Mouse (Mus musculus): ENCODE results near the gene Trpc5os. TPM values are rescaled to one million over a fixed set of nuclear protein-coding genes. Genes with fewer than 3 reads are reported as not detected.

The Trpc5os gene
- total RNA-seq (2014; rRNA removed) (not detected in 2 replicates), polyA plus RNA-seq (2012; rRNA removed) (not detected in 2 replicates)

DNA sequence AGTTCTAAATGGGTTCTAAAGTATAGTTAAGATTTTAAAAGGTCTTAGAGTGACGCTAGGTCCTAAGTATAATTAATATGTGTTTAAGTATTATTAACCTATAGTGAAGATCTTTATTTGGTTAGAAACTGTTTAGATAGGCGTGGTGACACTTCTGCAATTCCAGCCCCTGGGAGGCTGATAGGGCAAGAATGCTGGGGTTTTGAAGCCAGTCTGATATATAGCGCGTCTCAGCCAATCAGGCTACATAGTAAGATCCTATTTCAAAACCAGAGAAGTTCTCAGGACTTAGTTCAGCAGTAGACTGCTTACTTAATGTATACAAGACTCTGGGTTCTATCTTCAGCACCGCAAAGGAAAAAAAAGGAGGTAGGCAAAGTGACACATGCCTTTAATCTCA lies at the start of gene Trpc5os:
Gene Trpc5os, plus strand, starts transcription at position 301 of the 400 bp plus-strand sequence.
- Histone ChIP-seq H3K27ac (replicated peaks; ENCODE audit: insufficient read depth, low read depth, low read length) (no peak within 1 kb of the TSS), H3K79me2 (ENCODE audit: control insufficient read depth, insufficient read depth, low read length) (no peaks in the 10 kb centered on the region), H3K4me1 (ENCODE audit: control insufficient read depth, insufficient read depth, low read length) (no peaks in the 10 kb centered on the region), H3K9ac (ENCODE audit: low read depth, low read length) (no peak within 1 kb of the TSS), H3K27me3 (ENCODE audit: control insufficient read depth, insufficient read depth, low read length) (no peaks in the 10 kb centered on the region), H3K36me3 (ENCODE audit: control insufficient read depth, insufficient read depth, low read length) (no peaks in the 10 kb centered on the region), H3K4me3 (ENCODE audit: insufficient read depth, low read depth, low read length) (no peak within 1 kb of the TSS)
- WGBS, result 94% methylated on average over 5 of the region's 5 CpGs
- TF ChIP-seq POLR2A (IDR thresholded peaks at IDR 0.05; ENCODE audit: extremely low read depth, insufficient read depth, low read length), result no peak
- no peak for TF ChIP-seq CTCF (IDR thresholded peaks at IDR 0.05; ENCODE audit: low read depth, low read length)
- no peak for DNase-seq (ENCODE audit: extremely low read depth, low read depth, low spot score)

DNA sequence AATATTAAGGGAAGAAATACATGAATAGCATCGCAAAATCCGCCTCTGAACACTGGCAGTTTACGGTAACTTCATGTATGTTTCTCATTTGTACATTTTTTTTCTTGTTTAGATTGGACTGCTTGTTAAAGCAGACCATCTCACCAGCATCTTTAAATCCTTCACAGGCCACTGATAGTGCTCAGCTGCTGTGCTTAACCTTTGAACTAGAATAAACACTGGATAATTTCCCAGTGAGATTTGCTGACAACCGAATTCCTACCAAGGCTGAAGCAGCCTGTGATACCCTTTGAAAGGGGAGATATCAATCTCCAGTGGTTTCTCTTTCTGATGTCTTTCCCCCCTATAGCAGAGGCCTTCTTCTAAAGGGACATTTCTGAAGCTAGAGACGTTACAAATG lies 48.3 kb upstream of the Trpc5os start:
- 45% methylated on average over 5 of the region's 5 CpGs for WGBS
- Histone ChIP-seq H3K36me3 (ENCODE audit: control insufficient read depth, insufficient read depth, low read length) (no peaks in the 10 kb centered on the region), H3K79me2 (ENCODE audit: control insufficient read depth, insufficient read depth, low read length) (no peaks in the 10 kb centered on the region), H3K4me1 (ENCODE audit: control insufficient read depth, insufficient read depth, low read length) (no peaks in the 10 kb centered on the region), H3K27me3 (ENCODE audit: control insufficient read depth, insufficient read depth, low read length) (no peaks in the 10 kb centered on the region), H3K4me3 (ENCODE audit: insufficient read depth, low read depth, low read length) (no peak overlapping the region), H3K27ac (replicated peaks; ENCODE audit: insufficient read depth, low read depth, low read length) (no peak overlapping the region), H3K9ac (ENCODE audit: low read depth, low read length) (no peak overlapping the region)
- peak; percentile 15 for DNase-seq (ENCODE audit: extremely low read depth, low read depth, low spot score)
- no peak for TF ChIP-seq CTCF (IDR thresholded peaks at IDR 0.05; ENCODE audit: low read depth, low read length)

DNA sequence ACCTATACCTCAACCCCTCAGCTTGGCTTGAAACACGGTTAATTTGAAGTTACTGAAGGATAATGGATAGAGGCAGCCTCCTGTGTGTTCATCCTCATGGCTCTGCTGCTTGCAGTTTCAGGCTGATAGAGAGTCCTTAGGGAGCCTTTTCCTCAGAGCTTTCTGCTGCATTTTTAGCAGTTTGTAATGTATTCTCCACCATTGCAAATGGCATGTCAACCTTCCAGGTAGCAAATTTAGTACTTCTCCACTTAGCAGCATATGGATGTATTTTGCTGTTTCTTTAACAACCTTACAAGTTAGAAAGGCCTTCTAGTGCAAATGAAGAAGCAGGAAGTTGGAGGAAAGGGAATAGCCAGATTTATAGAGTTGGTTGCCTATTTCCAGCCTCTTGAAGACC lies 36.1 kb upstream of the Trpc5os start:
- 81% methylated on average over 1 of the region's 1 CpGs for WGBS
- no peak for TF ChIP-seq POLR2A (IDR thresholded peaks at IDR 0.05; ENCODE audit: extremely low read depth, insufficient read depth, low read length)
- Histone ChIP-seq H3K79me2 (ENCODE audit: control insufficient read depth, insufficient read depth, low read length) (no peaks in the 10 kb centered on the region), H3K9ac (ENCODE audit: low read depth, low read length) (no peak overlapping the region), H3K4me3 (ENCODE audit: insufficient read depth, low read depth, low read length) (no peak overlapping the region), H3K27ac (replicated peaks; ENCODE audit: insufficient read depth, low read depth, low read length) (no peak overlapping the region), H3K4me1 (ENCODE audit: control insufficient read depth, insufficient read depth, low read length) (no peaks in the 10 kb centered on the region), H3K36me3 (ENCODE audit: control insufficient read depth, insufficient read depth, low read length) (no peaks in the 10 kb centered on the region), H3K27me3 (ENCODE audit: control insufficient read depth, insufficient read depth, low read length) (no peaks in the 10 kb centered on the region)
- DNase-seq (ENCODE audit: extremely low read depth, low read depth, low spot score), result no peak

DNA sequence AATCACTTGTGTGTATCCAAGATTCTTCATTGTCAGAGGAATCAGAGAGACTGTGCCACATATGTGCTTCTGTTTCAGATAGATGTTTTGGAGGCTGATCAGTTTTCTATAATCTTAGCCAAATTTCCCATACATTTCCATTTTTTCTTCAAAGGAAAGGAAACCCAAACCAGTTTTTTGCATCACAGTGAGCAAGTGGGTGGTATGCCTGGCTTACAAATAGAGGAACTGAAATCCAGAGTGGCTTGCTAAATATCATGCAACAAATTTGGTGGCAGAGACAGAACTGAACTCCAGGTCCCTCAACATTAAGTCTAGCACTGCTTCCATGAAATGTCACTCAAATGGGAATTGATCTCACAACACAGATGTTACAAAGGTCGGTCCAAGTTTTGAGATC lies 35.3 kb upstream of the Trpc5os start:
- WGBS, result 91% methylated on average over 1 of the region's 1 CpGs
- TF ChIP-seq CTCF (IDR thresholded peaks at IDR 0.05; ENCODE audit: low read depth, low read length) (no peak), POLR2A (IDR thresholded peaks at IDR 0.05; ENCODE audit: extremely low read depth, insufficient read depth, low read length) (no peak)

DNA sequence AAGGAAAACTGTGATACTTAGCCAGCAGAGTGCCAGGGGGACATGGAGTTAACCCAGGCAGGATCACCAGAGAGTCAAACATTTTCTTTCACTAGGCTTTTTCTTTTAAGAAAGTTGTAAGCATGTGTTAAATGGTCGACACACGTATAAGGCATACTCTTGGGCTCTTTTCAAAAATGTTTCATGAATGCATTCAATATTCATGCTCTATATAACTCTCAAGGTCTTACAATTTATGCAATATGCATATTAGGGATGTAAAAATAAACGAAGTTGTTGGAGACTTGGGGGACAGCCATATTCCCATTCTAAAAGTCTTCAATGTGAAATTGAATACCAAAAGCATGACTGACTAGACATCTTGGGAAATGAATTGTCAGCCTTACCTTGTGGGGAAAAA lies 32.5 kb upstream of the Trpc5os start:
- DNase-seq (ENCODE audit: extremely low read depth, low read depth, low spot score), result no peak
- no peaks in the 10 kb centered on the region for H3K79me2 ChIP-seq (ENCODE audit: control insufficient read depth, insufficient read depth, low read length)
- WGBS, result 77% methylated on average over 3 of the region's 3 CpGs
- H3K4me3 ChIP-seq (ENCODE audit: insufficient read depth, low read depth, low read length), result no peak overlapping the region
- TF ChIP-seq CTCF (IDR thresholded peaks at IDR 0.05; ENCODE audit: low read depth, low read length), result no peak
- no peak for TF ChIP-seq POLR2A (IDR thresholded peaks at IDR 0.05; ENCODE audit: extremely low read depth, insufficient read depth, low read length)
- no peak overlapping the region for H3K9ac ChIP-seq (ENCODE audit: low read depth, low read length)
- no peaks in the 10 kb centered on the region for H3K27me3 ChIP-seq (ENCODE audit: control insufficient read depth, insufficient read depth, low read length)
- H3K27ac ChIP-seq (replicated peaks; ENCODE audit: insufficient read depth, low read depth, low read length), result no peak overlapping the region
- H3K36me3 ChIP-seq (ENCODE audit: control insufficient read depth, insufficient read depth, low read length), result no peaks in the 10 kb centered on the region
- no peaks in the 10 kb centered on the region for H3K4me1 ChIP-seq (ENCODE audit: control insufficient read depth, insufficient read depth, low read length)

More for the DNA sequence above, 35.3 kb upstream of the Trpc5os start:
- Histone ChIP-seq H3K27me3 (ENCODE audit: control insufficient read depth, insufficient read depth, low read length) (no peaks in the 10 kb centered on the region), H3K27ac (replicated peaks; ENCODE audit: insufficient read depth, low read depth, low read length) (no peak overlapping the region), H3K4me1 (ENCODE audit: control insufficient read depth, insufficient read depth, low read length) (no peaks in the 10 kb centered on the region), H3K4me3 (ENCODE audit: insufficient read depth, low read depth, low read length) (no peak overlapping the region), H3K36me3 (ENCODE audit: control insufficient read depth, insufficient read depth, low read length) (no peaks in the 10 kb centered on the region), H3K79me2 (ENCODE audit: control insufficient read depth, insufficient read depth, low read length) (no peaks in the 10 kb centered on the region), H3K9ac (ENCODE audit: low read depth, low read length) (no peak overlapping the region)
- no peak for DNase-seq (ENCODE audit: extremely low read depth, low read depth, low spot score)

DNA sequence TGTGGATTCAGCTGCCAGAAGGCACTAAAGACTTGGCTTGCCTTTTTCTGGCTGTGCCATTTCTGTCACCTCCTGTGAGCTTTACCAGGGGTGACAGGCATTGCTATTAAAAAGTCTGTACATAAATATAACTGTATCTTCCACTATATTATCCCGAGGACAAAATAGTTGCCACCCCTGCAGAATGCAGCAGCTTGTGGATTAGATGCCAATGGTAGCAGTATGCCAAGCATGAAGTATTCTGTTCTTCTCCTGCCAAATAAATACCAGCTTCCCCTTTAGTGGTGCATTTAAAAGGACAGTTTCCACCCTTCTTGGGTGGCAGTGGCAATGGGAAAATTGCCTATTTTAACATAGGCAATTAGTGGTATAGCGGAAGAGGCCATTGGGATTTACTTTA lies 8.0 kb downstream of the Trpc5os start:
- H3K27ac ChIP-seq (replicated peaks; ENCODE audit: insufficient read depth, low read depth, low read length), result no peak overlapping the region
- no peak overlapping the region for H3K9ac ChIP-seq (ENCODE audit: low read depth, low read length)
- H3K4me1 ChIP-seq (ENCODE audit: control insufficient read depth, insufficient read depth, low read length), result no peaks in the 10 kb centered on the region
- WGBS, result 96% methylated on average over 2 of the region's 2 CpGs
- TF ChIP-seq CTCF (IDR thresholded peaks at IDR 0.05; ENCODE audit: low read depth, low read length), result no peak
- TF ChIP-seq POLR2A (IDR thresholded peaks at IDR 0.05; ENCODE audit: extremely low read depth, insufficient read depth, low read length), result no peak
- no peaks in the 10 kb centered on the region for H3K79me2 ChIP-seq (ENCODE audit: control insufficient read depth, insufficient read depth, low read length)
- no peaks in the 10 kb centered on the region for H3K36me3 ChIP-seq (ENCODE audit: control insufficient read depth, insufficient read depth, low read length)
- no peak for DNase-seq (ENCODE audit: extremely low read depth, low read depth, low spot score)
- no peaks in the 10 kb centered on the region for H3K27me3 ChIP-seq (ENCODE audit: control insufficient read depth, insufficient read depth, low read length)
- no peak overlapping the region for H3K4me3 ChIP-seq (ENCODE audit: insufficient read depth, low read depth, low read length)
